Mouse (Mus musculus): ENCODE results near the gene Fam110a. TPM values are rescaled to one million over a fixed set of nuclear protein-coding genes. Genes with fewer than 3 reads are reported as not detected.
"Not testable (repeated sequence)": the region's sequence is repeated elsewhere in the genome, so short reads cannot be mapped to it uniquely, and the experiment has no call there.

The Fam110a gene
- polyA plus RNA-seq, 1 experiment from 2014 or later = 9.3 TPM

DNA sequence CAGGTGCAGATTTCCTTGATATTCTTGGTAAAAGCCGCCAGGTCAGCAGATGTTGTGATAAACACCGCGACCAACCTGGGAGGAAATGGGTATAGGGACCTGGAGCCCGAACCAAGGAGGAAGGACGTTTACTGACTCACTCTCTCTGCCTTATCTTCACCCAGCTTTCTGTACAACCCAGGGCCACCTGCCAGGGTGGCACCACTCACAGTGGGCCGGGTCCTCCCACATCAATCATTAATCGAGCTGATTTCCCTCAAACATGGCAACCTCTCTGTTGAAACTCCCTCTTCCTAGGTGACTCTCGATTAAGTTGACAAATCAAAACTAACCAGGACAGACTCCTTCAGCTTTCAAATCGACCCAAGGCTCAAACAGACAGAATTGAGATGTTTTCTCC is 30.2 kb upstream of the Fam110a start:
- no peak overlapping the region for H3K9ac ChIP-seq
- no peak overlapping the region for H3K4me2 ChIP-seq
- peaks cover 13% of the 10 kb centered on the region; the same call in 1 of the 2 replicates for H3K27me3 ChIP-seq (replicated peaks)
- no peak for ATAC-seq (ENCODE audit: extremely low read depth, insufficient number of reproducible peaks, low FRiP score, low TSS enrichment)
- no peaks in the 10 kb centered on the region for H3K4me1 ChIP-seq
- no peaks in the 10 kb centered on the region for H3K9me3 ChIP-seq
- H3K36me3 ChIP-seq = no peaks in the 10 kb centered on the region
- no peak overlapping the region for H3K4me3 ChIP-seq
- 70% methylated on average over 9 of the region's 9 CpGs for WGBS
- no peak overlapping the region for H3K27ac ChIP-seq (replicated peaks)

DNA sequence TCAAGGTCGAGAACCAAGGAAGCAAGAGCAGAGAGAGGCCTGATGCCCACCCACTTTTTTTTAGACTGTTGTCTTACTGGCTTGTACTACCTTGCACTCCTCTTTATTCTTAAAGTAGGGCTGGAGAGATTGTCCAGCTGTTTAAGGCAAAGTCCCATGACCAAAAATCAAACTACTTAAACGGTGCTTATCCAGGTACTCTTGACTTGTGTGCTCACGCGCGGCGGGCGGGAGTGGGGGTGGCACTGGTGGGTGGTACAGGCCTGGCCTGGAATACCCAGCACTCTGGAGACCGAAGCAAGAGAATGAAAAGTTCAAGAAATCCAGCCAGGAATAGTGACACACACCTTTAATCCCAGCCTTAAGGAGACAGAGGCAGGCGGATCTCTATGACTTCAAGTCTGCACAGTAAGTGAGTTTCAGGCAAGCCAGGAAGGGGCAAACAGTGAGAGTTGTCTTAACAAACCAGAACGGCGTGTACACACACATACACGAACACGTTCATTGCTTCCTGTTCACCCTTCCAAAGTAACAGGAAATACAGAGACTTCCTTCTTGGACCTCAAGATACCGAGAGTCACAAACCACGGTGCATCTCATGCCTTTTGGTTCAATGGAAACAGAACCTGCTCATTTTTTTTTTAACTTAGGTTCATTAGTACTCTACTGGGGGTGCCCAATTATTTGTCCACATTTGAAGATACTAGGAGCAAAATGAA is 29.2 kb upstream of the Fam110a start:
- no peak overlapping the region for H3K4me2 ChIP-seq
- no peak overlapping the region for H3K27ac ChIP-seq (replicated peaks)
- 75% methylated on average over 15 of the region's 15 CpGs for WGBS
- no peak for ATAC-seq (ENCODE audit: extremely low read depth, insufficient number of reproducible peaks, low FRiP score, low TSS enrichment)
- peaks cover 14% of the 10 kb centered on the region; the same call in 1 of the 2 replicates for H3K27me3 ChIP-seq (replicated peaks)
- no peaks in the 10 kb centered on the region for H3K4me1 ChIP-seq
- H3K9me3 ChIP-seq = no peaks in the 10 kb centered on the region
- H3K4me3 ChIP-seq = no peak overlapping the region
- H3K9ac ChIP-seq = no peak overlapping the region
- H3K36me3 ChIP-seq = no peaks in the 10 kb centered on the region

- Histone ChIP-seq H3K9ac (no peak overlapping the region), H3K4me3 (no peak overlapping the region), H3K9me3 (no peaks in the 10 kb centered on the region), H3K4me2 (no peak overlapping the region), H3K36me3 (no peaks in the 10 kb centered on the region), H3K27ac (replicated peaks) (no peak overlapping the region), H3K27me3 (replicated peaks) (peaks cover 20% of the 10 kb centered on the region), H3K4me1 (no peaks in the 10 kb centered on the region)
- no peak for ATAC-seq (ENCODE audit: extremely low read depth, insufficient number of reproducible peaks, low FRiP score, low TSS enrichment)
- 57% methylated on average over 10 of the region's 10 CpGs for WGBS
These were observed 27.8 kb upstream of the Fam110a start for GRCm38 (mm10) chr2:152007783-152008182.

DNA sequence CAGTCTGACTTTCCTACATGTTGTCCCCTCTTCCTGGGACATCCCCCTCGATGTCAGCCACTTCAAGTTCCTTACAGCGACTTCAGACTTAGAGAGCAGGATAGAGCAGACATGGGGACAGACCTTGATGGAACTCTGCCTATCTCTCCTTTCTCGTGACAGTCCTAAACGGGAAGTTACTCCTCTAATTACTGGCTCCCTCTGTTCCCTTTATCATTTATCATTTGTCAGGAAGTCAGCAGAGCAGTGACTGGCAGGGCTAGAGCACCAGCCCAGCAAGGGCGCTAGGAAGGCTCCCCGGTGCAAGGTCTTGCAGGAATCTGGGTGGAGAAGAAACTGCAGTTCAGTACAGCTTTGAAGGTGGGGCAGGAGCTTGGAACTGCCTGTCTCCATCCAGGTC is 22.5 kb upstream of the Fam110a start:
- 37% methylated on average over 6 of the region's 6 CpGs for WGBS

DNA sequence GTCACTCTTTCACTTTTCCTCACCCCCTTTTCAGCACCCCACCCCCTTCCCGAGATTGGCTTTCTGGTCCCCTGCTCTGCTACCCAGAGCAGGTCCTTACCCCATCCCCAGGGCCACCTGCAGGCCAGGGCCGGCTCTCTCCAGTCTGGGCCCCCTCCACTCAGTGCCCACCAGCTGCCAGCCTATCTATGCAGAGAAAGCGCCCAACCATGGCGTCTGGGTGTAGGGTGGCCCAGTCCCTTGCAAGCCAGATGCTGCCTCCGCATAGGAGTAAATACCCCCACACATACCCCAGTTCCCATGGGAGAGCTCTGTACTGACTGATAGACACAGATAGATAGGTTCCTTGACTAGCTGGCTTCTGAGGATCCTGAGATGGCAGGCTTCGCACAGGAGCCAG is 20.7 kb upstream of the Fam110a start:
- WGBS = 58% methylated on average over 6 of the region's 6 CpGs
- peaks cover 81% of the 10 kb centered on the region for H3K27me3 ChIP-seq (replicated peaks)
- no peak overlapping the region for H3K27ac ChIP-seq (replicated peaks)

More for the DNA sequence above, 22.5 kb upstream of the Fam110a start:
- Histone ChIP-seq H3K27me3 (replicated peaks) (peaks cover 72% of the 10 kb centered on the region), H3K9me3 (no peaks in the 10 kb centered on the region), H3K27ac (replicated peaks) (no peak overlapping the region), H3K4me2 (no peak overlapping the region), H3K9ac (no peak overlapping the region), H3K4me1 (peaks cover 13% of the 10 kb centered on the region), H3K4me3 (no peak overlapping the region), H3K36me3 (no peaks in the 10 kb centered on the region)
- no peak for ATAC-seq (ENCODE audit: extremely low read depth, insufficient number of reproducible peaks, low FRiP score, low TSS enrichment)

DNA sequence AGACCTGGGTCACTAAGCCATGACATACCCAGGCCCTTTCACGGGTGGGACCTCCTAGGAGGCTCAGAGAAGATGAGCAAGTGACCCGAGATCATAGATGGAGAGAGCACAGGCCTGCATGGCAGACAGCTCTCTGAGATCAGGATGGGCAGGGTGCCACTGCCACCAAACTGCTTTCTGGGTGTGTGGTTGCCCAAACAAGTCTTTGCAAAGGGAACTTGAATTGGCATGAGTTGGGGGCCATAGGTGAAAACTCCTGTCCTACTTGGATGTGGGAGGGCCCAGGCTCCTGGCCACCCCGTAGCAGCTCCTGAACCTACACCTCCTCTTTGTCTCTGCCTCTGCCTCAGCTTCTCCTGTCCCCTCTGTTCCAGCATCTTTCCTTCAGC is 20.3 kb upstream of the Fam110a start:
- no peak overlapping the region for H3K4me3 ChIP-seq
- H3K4me2 ChIP-seq = no peak overlapping the region
- no peak overlapping the region for H3K9ac ChIP-seq
- peaks cover 81% of the 10 kb centered on the region for H3K27me3 ChIP-seq (replicated peaks)
- H3K27ac ChIP-seq (replicated peaks) = no peak overlapping the region
- no peaks in the 10 kb centered on the region for H3K36me3 ChIP-seq
- peaks cover 22% of the 10 kb centered on the region for H3K4me1 ChIP-seq
- WGBS = 55% methylated on average over 3 of the region's 3 CpGs
- H3K9me3 ChIP-seq = no peaks in the 10 kb centered on the region
- no peak for ATAC-seq (ENCODE audit: extremely low read depth, insufficient number of reproducible peaks, low FRiP score, low TSS enrichment)

More for the DNA sequence above, 20.7 kb upstream of the Fam110a start:
- no peak overlapping the region for H3K9ac ChIP-seq
- no peak overlapping the region for H3K4me3 ChIP-seq
- H3K4me2 ChIP-seq = no peak overlapping the region
- no peaks in the 10 kb centered on the region for H3K36me3 ChIP-seq
- no peak for ATAC-seq (ENCODE audit: extremely low read depth, insufficient number of reproducible peaks, low FRiP score, low TSS enrichment)
- H3K9me3 ChIP-seq = no peaks in the 10 kb centered on the region
- peaks cover 22% of the 10 kb centered on the region for H3K4me1 ChIP-seq

DNA sequence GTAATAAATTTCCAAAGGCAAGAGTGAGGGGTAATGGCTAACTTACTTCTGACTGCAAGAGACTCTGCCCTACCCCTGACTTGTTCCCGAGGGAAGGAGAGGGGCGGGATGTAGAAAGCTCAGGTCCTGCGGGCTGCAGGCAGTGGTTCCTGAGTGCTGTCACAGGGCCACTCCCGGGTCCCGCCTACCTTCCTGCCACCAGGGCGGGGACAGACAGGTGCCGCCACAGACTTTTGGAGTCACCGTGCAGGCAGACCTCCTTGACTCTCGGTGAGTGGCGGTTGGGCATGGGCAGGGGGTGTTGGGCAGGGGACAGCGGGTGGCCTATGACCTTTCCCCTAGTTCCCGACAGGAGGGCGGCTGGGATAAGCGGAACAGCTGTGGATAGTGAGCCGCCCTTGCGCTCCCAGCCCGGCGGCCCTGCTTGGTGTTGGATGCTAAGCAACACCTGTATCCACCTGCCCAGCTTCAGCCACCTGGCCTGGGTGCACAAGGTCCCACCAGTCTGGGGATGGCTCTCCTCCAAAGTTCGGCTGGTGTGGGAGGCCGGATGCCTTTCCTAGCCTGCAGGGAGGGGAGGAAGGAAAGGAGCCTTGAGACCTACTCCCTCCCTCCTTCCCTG is 19.8 kb upstream of the Fam110a start:
- Histone ChIP-seq H3K4me2 (peak overlapping the region; percentile 31; the same call in 1 of the 2 replicates), H3K4me3 (no peak overlapping the region), H3K9ac (no peak overlapping the region), H3K9me3 (no peaks in the 10 kb centered on the region), H3K4me1 (peaks cover 25% of the 10 kb centered on the region), H3K36me3 (no peaks in the 10 kb centered on the region), H3K27ac (replicated peaks) (no peak overlapping the region), H3K27me3 (replicated peaks) (peaks cover 85% of the 10 kb centered on the region)
- ATAC-seq (ENCODE audit: extremely low read depth, insufficient number of reproducible peaks, low FRiP score, low TSS enrichment) = no peak
- WGBS = 11% methylated on average over 20 of the region's 20 CpGs

GRCm38 (mm10) chr2:151998932-151999331 is 18.9 kb upstream of the Fam110a start:
- Histone ChIP-seq H3K9me3 (no peaks in the 10 kb centered on the region), H3K36me3 (no peaks in the 10 kb centered on the region), H3K4me1 (peaks cover 30% of the 10 kb centered on the region), H3K4me2 (no peak overlapping the region), H3K27ac (replicated peaks) (no peak overlapping the region), H3K27me3 (replicated peaks) (peaks cover 92% of the 10 kb centered on the region), H3K9ac (no peak overlapping the region), H3K4me3 (no peak overlapping the region)
- ATAC-seq (ENCODE audit: extremely low read depth, insufficient number of reproducible peaks, low FRiP score, low TSS enrichment) = no peak
- 47% methylated on average over 4 of the region's 4 CpGs for WGBS

DNA sequence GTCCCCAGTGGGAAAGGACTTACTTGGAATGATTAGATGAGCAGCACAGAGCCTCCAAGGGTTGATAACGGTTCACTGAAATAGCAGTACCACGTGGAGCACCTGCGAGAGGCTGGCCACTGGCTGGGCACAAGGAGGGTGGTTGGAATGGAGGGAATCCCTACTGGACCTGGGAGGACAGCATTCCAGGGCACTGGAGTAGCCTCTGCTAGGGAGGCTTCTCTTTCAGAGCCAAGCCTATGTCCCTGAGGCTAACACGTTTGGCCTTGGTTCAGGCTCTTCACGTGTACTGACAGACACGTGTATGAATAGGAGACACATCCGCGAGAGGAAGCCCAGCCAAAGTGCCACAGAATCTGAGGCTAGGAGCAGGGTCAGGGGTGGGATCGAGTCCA is 18.5 kb upstream of the Fam110a start:
- peaks cover 30% of the 10 kb centered on the region for H3K4me1 ChIP-seq
- peaks cover 96% of the 10 kb centered on the region for H3K27me3 ChIP-seq (replicated peaks)
- ATAC-seq (ENCODE audit: extremely low read depth, insufficient number of reproducible peaks, low FRiP score, low TSS enrichment) = no peak
- H3K4me3 ChIP-seq = no peak overlapping the region
- 54% methylated on average over 9 of the region's 9 CpGs for whole genome bisulfite sequencing
- H3K9me3 ChIP-seq = no peaks in the 10 kb centered on the region
- no peak overlapping the region for H3K27ac ChIP-seq (replicated peaks)
- H3K4me2 ChIP-seq = no peak overlapping the region
- no peaks in the 10 kb centered on the region for H3K36me3 ChIP-seq
- no peak overlapping the region for H3K9ac ChIP-seq

GRCm38 (mm10) chr2:151997776-151998504 is 17.9 kb upstream of the Fam110a start:
- H3K4me2 ChIP-seq = no peak overlapping the region
- no peaks in the 10 kb centered on the region for H3K36me3 ChIP-seq
- H3K9ac ChIP-seq = no peak overlapping the region
- H3K27ac ChIP-seq (replicated peaks) = no peak overlapping the region
- no peaks in the 10 kb centered on the region for H3K9me3 ChIP-seq
- no peak overlapping the region for H3K4me3 ChIP-seq
- ATAC-seq (ENCODE audit: extremely low read depth, insufficient number of reproducible peaks, low FRiP score, low TSS enrichment) = no peak
- peaks cover 30% of the 10 kb centered on the region for H3K4me1 ChIP-seq
- WGBS = 48% methylated on average over 8 of the region's 8 CpGs
- H3K27me3 ChIP-seq (replicated peaks) = peaks cover 97% of the 10 kb centered on the region

DNA sequence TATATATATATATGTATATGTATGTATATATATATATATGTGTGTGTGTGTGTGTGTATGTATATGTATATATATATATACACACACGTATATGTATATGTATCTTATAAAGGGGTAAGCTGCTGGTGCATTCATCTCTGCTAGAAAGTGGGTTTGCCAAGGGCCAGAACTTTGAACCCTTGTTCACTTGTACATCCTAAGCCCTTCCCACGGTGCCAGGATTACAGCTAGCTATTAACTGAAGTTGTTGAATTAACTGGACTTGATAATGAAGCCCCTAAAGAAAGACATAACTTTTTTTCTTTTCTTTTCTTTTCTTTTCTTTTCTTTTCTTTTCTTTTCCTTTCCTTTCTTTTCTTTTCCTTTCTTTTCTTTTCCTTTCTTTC is 17.2 kb upstream of the Fam110a start:
- H3K4me2 ChIP-seq = peak overlapping the region; percentile 61
- not testable (repeated sequence) for H3K9ac ChIP-seq; H3K9me3 ChIP-seq; H3K27ac ChIP-seq (replicated peaks); H3K36me3 ChIP-seq; ATAC-seq (ENCODE audit: extremely low read depth, insufficient number of reproducible peaks, low FRiP score, low TSS enrichment); H3K4me3 ChIP-seq
- H3K27me3 ChIP-seq (replicated peaks) = peaks cover 96% of the 10 kb centered on the region
- 59% methylated on average over 2 of the region's 2 CpGs for WGBS
- peaks cover 30% of the 10 kb centered on the region for H3K4me1 ChIP-seq

All from heart, embryonic 13.5 days (tissue).